Mouse (Mus musculus) 3134 (cell line): Measurements from ENCODE around the gene Runx3.

Source experiments
- DNase-seq: peaks from one replicate; pipeline ENCODE4 v3.0.0-alpha.2; 2011; ENCODE audit warnings: low spot score; ENCODE audit not compliant: insufficient read length; ENCODE audit errors: extremely low read depth

The Runx3 gene

DNA sequence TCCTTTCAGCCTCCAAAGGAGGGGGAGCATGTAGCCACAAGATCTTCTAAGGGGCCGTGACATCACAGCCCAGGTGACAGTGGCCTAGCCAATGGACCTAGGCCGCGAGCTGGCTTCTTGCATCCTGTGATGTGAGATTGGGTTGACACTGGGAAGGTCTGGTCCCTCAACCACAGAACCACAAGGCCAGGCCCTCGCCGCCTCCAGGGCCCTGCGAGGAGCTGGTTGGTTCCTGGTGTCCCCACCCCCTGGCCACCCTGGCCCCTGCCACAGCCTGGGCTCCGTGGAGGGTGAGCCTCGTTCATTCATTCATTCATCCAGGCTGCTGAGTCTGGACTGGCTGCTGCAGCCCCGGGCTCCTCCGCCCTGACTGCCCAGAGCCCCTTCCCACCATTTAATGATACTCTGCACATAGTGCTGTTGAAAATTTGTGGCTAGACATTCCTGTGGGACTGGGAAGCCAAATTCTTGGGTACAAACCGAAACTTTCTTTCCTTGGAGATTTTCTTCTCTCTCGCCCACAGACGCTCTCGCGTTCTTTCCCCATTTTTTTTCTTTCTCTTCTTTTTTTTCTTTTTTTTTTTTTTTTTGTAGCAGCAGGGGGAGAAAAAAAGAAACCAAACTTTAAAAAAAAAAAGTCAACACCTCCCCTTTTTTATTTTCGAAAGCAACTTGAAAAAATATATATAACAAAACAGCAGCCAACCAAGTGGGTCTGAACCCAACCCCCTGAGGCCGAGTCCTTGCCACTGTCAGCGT lies at the start of gene Runx3:
TSS of gene Runx3 (plus strand) at position 311 of the 759 bp plus-strand sequence.
- DNase-seq, result peak; percentile 92

DNA sequence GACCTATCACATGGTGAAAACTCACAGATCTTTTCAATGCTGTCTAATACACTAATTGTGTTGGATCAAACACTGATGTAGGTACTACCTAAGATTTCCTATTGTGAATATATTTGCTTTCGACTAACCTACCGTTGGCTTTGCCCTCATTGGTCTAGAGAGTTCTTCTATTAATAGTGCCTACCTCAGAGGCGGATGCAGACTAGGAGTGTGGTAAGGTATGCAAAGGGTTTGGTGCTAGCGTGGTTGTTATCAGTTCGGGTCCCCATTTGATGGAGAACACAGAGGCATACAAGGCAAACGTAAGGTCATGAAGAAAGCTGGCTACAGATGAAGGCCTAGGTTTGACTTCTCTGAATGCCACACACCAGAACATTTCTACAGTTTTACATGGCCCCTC lies 47.8 kb upstream of the Runx3 start:
- DNase-seq, result no peak

- peak; percentile 37 for DNase-seq
These were observed 46.9 kb upstream of the Runx3 start for GRCm38 (mm10) chr4:135073523-135073922.

DNA sequence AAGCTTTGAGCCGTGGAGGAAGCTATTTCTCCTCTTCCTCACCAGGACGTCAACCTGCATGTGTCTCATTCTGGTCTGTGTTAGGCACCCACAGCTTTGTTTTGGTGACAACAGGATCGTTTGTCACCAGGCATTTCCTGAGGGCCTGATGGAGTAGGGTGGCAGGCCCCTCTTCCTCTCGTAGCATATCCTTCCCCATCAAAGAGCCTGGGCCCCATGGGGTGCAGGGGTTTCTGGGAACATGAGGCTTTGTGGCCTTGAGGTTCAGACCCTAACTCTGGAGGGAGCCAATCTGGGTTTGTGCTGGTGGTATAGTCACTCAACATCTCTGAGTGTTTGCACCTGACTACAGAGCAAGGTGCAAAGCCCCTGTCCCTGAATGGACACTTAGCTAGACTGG lies 45.8 kb upstream of the Runx3 start:
- no peak for DNase-seq

DNA sequence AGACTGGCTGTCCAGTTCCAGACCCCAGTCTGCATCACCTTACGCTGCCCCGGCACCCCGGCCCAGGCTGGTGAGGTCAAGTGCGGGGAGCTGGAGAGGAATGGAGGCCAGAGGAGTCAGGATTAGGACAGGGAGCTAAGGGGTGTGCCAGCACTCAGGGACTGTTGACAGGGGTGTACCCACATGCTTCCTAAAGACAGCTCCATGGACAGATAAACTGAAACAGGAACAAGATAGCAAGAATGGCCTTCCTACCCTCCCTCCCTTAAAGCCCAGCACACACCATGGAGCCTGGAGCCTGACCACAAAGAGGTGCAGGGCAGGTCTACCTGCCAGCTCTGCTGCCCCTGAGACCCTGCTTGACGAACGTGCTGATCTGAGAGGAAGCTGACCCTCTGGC lies 45.1 kb upstream of the Runx3 start:
- no peak for DNase-seq

- no peak for DNase-seq
These were observed 43.8 kb upstream of the Runx3 start for GRCm38 (mm10) chr4:135076611-135077010.

DNA sequence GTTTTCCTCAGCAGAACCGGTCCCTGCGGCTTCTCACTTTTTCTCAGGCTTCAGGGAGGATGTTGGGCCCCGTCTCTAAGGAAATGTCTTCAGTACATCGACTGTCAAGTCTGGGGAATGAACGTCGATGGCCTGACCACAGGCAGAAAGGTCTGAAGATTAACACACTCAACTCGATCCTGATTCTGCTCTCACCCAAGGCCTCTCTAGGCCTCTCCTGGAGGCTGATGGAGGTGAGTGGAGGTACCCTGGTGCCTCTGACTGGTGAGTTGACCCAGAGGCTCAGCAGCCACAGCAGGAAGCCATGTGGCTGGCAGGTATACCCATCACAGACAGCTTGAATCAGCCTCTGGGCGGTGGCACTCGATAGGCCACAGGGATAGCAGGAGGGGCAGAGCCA lies 43.3 kb upstream of the Runx3 start:
- no peak for DNase-seq

DNA sequence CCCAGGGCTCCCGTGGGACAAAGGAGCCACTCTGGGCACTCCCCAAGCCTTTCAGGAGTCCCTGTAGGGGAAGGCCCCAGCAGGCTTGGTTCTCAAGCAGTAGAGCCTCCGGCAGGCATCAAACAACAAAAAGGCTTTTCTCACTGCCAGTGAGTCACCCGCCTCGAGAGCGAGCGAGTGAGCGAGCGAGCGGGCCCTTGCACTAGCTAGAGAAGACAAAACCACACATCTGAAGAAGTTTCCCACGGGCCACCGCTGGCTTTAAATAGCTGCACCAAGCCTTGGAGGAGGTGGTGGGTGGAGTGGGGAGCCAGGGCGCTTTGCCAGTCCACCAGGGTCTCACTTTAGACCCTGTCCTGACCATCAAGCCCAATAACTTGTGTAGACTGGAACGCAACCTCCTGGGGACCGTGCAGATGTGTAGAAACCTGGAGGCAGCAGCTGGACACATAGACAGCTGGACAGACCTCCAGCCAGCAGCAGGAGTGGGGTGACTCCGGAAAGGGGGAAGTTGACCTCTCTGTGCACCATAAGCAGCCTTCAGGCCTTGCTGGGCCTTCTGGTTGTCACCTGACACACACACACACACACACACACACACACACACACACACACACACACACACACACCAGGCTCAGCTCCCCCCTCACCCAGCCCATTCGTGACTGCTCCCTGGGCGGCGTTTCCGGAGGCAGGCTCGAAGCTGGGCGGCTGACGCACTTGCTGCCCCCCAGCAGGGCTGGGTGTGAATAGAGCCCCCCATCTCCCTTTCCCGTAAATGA lies 40.4 kb upstream of the Runx3 start:
- DNase-seq, result peak; percentile 77

GRCm38 (mm10) chr4:135080641-135080920 lies 39.9 kb upstream of the Runx3 start:
- DNase-seq, result no peak

GRCm38 (mm10) chr4:135083089-135083488 lies 37.4 kb upstream of the Runx3 start:
- no peak for DNase-seq

GRCm38 (mm10) chr4:135085077-135085853 lies 35.2 kb upstream of the Runx3 start:
- no peak for DNase-seq

DNA sequence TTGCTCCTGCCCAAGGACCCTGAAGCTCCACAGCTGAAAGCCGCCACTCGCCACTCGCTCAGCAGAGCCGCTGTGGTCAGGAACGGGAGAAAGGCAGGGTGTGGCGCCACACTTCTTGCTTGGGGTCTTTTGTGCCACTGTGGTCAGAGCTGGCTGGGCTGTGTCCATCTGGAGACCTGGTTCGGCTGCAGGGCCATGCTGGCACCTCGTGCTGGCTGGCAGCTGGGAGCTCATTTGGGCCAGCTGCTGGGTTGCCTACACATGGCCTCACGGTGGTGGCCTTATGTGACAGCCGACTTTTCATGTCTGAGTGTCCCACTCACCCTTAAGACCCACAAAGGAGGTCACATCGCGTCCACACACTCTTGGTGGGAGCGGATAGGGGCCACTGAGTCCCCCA lies 29.8 kb upstream of the Runx3 start:
- no peak for DNase-seq

DNA sequence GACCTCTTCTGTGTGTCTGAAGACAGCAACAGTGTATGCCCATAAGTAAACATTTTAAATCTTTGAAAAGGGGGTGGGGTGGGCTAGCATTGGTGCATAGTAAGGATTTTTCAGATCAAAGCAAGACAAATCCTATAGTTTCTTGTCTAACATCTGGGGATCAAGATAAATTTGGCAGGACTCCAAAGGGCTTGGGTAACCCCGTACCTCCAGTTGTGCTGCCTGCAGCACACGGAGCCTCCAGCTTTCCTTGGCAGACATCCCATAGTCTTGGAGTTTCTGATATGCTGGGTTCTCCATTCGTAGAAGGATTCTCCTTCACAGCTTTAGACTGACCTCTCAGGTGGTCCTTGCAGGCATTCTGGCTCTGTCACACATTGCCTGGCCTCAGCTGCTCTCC lies 27.6 kb upstream of the Runx3 start:
- no peak for DNase-seq

GRCm38 (mm10) chr4:135095693-135096092 lies 24.8 kb upstream of the Runx3 start:
- peak; percentile 86 for DNase-seq

DNA sequence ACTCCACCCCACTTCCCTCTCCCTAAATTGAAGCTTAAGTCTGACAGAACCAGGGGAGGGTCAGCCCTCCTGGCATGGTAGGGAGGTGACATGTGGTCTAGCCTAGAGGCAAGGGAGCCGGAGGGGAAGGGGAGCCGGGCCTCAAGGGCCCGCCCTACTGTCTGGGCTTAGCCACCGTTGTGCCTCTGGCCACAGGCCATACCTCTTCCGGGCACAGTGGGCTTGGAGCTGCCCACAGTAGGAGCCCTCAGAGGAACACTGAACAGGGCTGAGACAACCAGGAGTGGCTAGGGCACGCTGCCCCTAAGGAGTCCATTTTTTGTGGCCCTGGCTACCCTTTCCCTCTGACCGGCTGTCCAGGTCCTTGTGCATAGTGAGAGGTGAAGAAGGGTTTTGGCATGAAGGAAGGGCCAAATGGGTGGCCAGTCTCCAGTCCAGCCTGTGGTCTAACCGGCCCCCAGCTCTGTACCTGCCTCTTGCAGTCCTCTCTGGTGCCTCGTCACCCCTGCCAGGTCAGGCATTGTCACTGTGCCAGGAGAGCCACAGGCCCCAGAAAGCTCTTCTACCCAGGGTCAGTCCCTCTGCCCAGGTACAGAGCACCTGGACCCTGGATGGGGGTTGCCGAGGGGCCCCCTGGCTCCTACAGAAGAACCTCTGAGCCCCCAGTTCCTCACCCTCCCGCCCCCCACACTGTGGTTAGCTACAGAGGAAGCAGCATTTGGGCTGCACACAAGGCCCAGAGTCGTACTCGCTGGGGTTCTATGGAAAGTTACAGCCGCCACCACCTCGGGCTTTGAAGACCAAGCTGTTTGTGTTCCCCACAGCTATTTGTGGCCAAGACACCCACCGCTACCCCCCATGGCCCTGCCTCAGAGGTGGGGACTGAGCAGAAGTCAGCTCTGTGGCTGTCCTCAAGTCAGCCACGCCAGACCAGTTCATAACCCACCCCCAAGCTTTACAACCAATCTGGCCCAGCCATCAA lies 22.3 kb upstream of the Runx3 start:
- DNase-seq, result no peak

DNA sequence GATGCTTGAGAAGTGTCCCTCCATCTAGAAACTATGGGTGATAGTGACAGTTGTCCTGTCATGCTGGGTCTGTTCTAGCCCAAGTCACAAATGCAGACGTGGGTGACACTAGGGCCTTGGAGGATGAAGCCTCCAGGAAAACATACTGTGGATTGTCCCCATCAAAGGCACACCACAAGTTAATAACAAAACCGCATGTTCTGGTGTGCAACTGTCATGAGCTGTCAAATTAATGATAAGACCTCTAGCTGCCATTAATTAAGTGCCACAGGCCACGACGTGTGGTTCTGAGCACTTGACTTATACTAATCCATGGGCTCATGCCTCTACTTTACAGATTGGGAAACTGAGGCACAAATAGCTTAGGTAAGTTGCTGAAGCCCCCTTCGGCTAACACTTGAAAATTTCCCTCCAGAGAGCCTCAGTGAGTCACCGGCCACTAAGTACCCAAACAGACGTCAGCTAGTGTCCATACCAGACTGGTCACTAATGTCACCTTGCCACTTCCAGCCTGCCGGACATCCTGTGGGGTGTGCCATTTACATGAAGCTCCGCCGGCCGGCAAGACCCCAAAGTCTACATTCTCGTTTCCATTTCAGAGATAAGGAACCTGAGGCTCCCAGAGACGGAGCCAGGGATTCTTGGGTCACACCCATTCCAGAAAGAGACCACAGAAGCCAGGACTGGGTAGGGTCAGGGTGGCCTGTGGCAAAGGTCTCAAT lies 18.3 kb upstream of the Runx3 start:
- no peak for DNase-seq

DNA sequence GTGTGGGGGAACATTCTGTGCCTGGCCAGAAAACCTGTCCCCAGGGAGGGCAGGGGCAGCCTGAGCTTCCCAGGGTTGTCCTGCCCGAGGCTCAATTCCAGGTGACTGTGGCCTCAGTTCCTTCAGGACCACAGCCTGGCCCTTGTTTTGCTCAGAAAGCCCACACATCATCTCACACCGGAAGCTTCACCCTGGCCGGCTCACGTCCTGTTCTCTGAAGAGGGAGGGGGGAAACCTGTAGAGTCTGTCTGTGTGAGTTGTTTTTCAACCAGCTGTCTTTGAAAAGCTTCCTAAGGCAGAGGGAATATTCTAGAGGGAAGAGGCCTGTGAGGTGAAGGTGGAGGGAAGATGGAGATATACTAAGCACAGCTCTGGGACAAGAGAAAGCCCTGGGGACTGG lies 17.7 kb upstream of the Runx3 start:
- DNase-seq, result no peak

DNA sequence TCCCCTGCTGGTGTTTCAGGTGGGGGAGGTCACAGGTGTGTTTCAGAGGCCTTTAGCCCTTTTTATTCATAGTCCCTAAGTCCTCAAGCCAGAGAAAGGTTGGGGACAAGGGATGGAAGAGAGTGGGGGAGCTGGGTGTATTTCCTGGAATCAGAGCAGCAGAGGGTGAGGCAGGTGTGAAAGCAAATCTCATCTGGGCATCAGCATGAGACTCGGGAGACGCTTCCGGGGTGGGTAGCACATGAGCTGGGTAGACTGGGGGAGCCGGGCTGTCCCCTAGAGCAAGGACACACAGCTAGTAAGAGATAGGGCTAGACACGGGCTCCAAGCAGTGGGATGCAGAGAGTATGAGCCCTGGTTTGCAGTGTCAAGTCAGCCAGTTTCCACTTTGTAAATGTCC lies 16.7 kb upstream of the Runx3 start:
- DNase-seq, result no peak

DNA sequence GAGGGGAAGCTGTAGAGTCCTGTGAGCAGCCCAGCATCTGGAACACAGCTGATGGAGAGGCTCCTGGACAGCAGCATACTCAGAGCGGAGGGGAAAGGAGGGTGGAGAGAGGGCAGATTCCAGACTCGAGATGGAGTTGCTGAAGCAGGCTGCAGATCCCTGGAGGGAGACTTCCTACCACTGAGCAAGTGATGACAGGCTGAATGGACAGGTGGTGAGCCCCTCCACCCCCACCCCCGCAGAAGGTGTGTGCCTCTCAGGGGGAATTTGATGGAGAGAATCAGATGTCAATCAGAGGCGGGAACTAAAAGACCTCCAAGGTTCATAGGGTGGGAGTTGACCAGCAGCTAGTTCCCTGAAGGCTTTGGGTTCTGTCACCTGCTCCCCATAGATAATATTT lies 13.5 kb upstream of the Runx3 start:
- no peak for DNase-seq

DNA sequence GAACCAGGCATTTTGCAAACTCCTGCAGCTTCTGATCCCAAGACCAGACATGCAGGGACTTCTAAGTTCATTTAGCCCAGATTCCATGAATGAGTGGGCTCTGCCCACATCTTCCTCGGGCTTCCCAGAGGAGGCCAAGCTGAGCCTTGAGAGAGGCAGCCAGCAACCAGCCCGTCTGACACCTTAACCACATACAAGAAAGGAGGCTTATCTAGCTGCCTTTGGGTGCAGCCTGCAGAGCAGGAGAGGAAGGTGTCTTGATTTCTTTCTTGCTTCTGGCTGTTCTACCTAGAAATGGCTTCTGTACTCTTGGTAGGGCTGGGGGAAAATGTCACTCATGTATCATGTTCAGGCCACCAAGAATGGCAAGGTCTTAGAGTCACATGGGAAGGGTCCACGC lies 11.8 kb upstream of the Runx3 start:
- no peak for DNase-seq
